Mouse (Mus musculus): Measurements from ENCODE around the gene Trpc4ap.

GRCm38 (mm10) chr2:155720585-155720984 lies 28.4 kb upstream of the Trpc4ap start:
- no peak for TF ChIP-seq CTCF (IDR thresholded peaks at IDR 0.05; ENCODE audit: insufficient read depth, low read depth, low read length)
- no peak for TF ChIP-seq POLR2A (IDR thresholded peaks at IDR 0.05; ENCODE audit: insufficient read depth, low read depth, low read length)
